Mouse (Mus musculus): ENCODE measurements around the gene Ankrd11. TPM values are rescaled to one million over a fixed set of nuclear protein-coding genes. Genes with fewer than 3 reads are reported as not detected.

Ankrd11 gene
- total and polyA plus RNA-seq, 3 experiments = 49.2 to 235 (median 87.7) TPM

- TF ChIP-seq MAX (IDR thresholded peaks at IDR 0.05; ENCODE audit: low read length) = no peak
- TF ChIP-seq RAD21 (IDR thresholded peaks at IDR 0.05; ENCODE audit: low read depth, low read length) = no peak
- no peak for TF ChIP-seq TBP (IDR thresholded peaks at IDR 0.05; ENCODE audit: low read depth, low read length)
- TF ChIP-seq MYC (IDR thresholded peaks at IDR 0.05; ENCODE audit: low read depth, low read length) = no peak
- TF ChIP-seq RCOR1 (IDR thresholded peaks at IDR 0.05; ENCODE audit: low read depth, low read length) = no peak
- TF ChIP-seq MAZ (IDR thresholded peaks at IDR 0.05; ENCODE audit: low read depth, low read length) = no peak
- no peak overlapping the region for H3K9ac ChIP-seq (ENCODE audit: control insufficient read depth, low read depth, low read length, poor library complexity, severe bottlenecking)
- no peaks in the 10 kb centered on the region for H3K79me2 ChIP-seq (ENCODE audit: control insufficient read depth, insufficient read depth, low read length, poor library complexity)
- H3K27me3 ChIP-seq (ENCODE audit: control insufficient read depth in 1 of 2, insufficient read depth in 2 of 2, low read length in 2 of 2) = peaks cover 5 to 7% of the 10 kb centered on the region in 2 experiments
- no peaks in the 10 kb centered on the region for H3K36me3 ChIP-seq (ENCODE audit: control insufficient read depth in 1 of 2, insufficient read depth in 2 of 2, low read length in 2 of 2)
- no peak overlapping the region for H3K27ac ChIP-seq (ENCODE audit: control insufficient read depth, low read depth, low read length)
- no peak overlapping the region for H3K4me3 ChIP-seq (ENCODE audit: control insufficient read depth in 1 of 2, insufficient read depth in 1 of 2, low read depth in 2 of 2, low read length in 2 of 2)
- H3K9me3 ChIP-seq (replicated peaks; ENCODE audit: insufficient read depth, low read length) = no peaks in the 10 kb centered on the region
- DNase-seq (ENCODE audit: low read depth, low spot score) = no peak
- H3K4me1 ChIP-seq (ENCODE audit: control insufficient read depth in 1 of 2, insufficient read depth in 2 of 2, low read length in 2 of 2) = no peaks in the 10 kb centered on the region
Observed at GRCm38 (mm10) chr8:122851692-122852545, 190.2 kb downstream of the Ankrd11 start.

- H3K9ac ChIP-seq (ENCODE audit: control insufficient read depth, low read depth, low read length, poor library complexity, severe bottlenecking) = no peak overlapping the region
- H3K9me3 ChIP-seq (replicated peaks; ENCODE audit: insufficient read depth, low read length) = no peaks in the 10 kb centered on the region
- H3K36me3 ChIP-seq (ENCODE audit: control insufficient read depth in 1 of 2, insufficient read depth in 2 of 2, low read length in 2 of 2) = peaks cover 0 to 4% of the 10 kb centered on the region in 2 experiments; a peak in 1 of 4 replicates
- no peak for TF ChIP-seq RCOR1 (IDR thresholded peaks at IDR 0.05; ENCODE audit: low read depth, low read length)
- TF ChIP-seq KAT2A (conservative IDR thresholded peaks at IDR 0.05; ENCODE audit: low read depth, low read length) = no peak
- TF ChIP-seq ZMIZ1 (IDR thresholded peaks at IDR 0.05; ENCODE audit: low read depth, low read length) = no peak
- TF ChIP-seq ZNF384 (IDR thresholded peaks at IDR 0.05; ENCODE audit: low read depth, low read length) = no peak
- no peak for TF ChIP-seq GABPA (IDR thresholded peaks at IDR 0.05; ENCODE audit: low read depth, low read length)
- no peak for TF ChIP-seq POLR2A (IDR thresholded peaks at IDR 0.05; ENCODE audit: control insufficient read depth in 1 of 2, insufficient read depth in 1 of 2, low read depth in 1 of 2, low read length in 2 of 2, poor library complexity in 1 of 2)
- no peak for TF ChIP-seq BHLHE40 (IDR thresholded peaks at IDR 0.05; ENCODE audit: borderline replicate concordance, low read depth, low read length)
- TF ChIP-seq TAL1 (IDR thresholded peaks at IDR 0.05; ENCODE audit: low read length) = no peak
- TF ChIP-seq POLR2AphosphoS5 (IDR thresholded peaks at IDR 0.05; ENCODE audit: borderline replicate concordance, low read depth, low read length) = no peak
- TF ChIP-seq TBP (IDR thresholded peaks at IDR 0.05; ENCODE audit: low read depth, low read length) = no peak
- no peak for TF ChIP-seq SMC3 (IDR thresholded peaks at IDR 0.05; ENCODE audit: low read depth, low read length)
- no peak for TF ChIP-seq POLR2AphosphoS2 (IDR thresholded peaks at IDR 0.05; ENCODE audit: low read length)
- no peak for TF ChIP-seq CTCF (IDR thresholded peaks at IDR 0.05 in 2 of 3, conservative IDR thresholded peaks at IDR 0.05 in 1 of 3; ENCODE audit: control insufficient read depth in 1 of 3, insufficient read depth in 1 of 3, low read depth in 2 of 3, low read length in 3 of 3, poor library complexity in 1 of 3, severe bottlenecking in 1 of 3)
- TF ChIP-seq MEF2A (IDR thresholded peaks at IDR 0.05; ENCODE audit: extremely low read depth, insufficient replicate concordance, low read depth, low read length, poor library complexity, severe bottlenecking) = no peak
- DNase-seq (ENCODE audit: low read depth, low spot score) = no peak
- no peak overlapping the region for H3K4me3 ChIP-seq (ENCODE audit: control insufficient read depth in 1 of 2, insufficient read depth in 1 of 2, low read depth in 2 of 2, low read length in 2 of 2)
- H3K27me3 ChIP-seq (ENCODE audit: control insufficient read depth in 1 of 2, insufficient read depth in 2 of 2, low read length in 2 of 2) = peaks cover 5 to 7% of the 10 kb centered on the region in 2 experiments
- H3K27ac ChIP-seq (ENCODE audit: control insufficient read depth, low read depth, low read length) = no peak overlapping the region
- H3K79me2 ChIP-seq (ENCODE audit: control insufficient read depth, insufficient read depth, low read length, poor library complexity) = no peaks in the 10 kb centered on the region
- H3K4me1 ChIP-seq (ENCODE audit: control insufficient read depth in 1 of 2, insufficient read depth in 2 of 2, low read length in 2 of 2) = peaks cover 0 to 6% of the 10 kb centered on the region in 2 experiments; a peak in 3 of 4 replicates
Observed at GRCm38 (mm10) chr8:122850641-122851240, 191.3 kb downstream of the Ankrd11 start.
